ENCODE assay signal across 13 mouse cellular contexts in genomic region chr10:13115030-13115429, GRCm38 (mm10). TPM values are rescaled to one million over a fixed set of nuclear protein-coding genes. Genes with fewer than 3 reads are reported as not detected.
DNase-seq lines count a peak whose midpoint lies in the region; ATAC-seq lines count a peak whose summit lies in the region.
"Had no signal": no experiment of that assay in that cellular context is flagged by ENCODE, and none has a peak within 500 bp of the region (broad histone marks: within the 10 kb centered on the region; RNA-seq: fewer than 3 reads in every experiment).

No protein-coding gene starts in this region.

- H3K36me3 ChIP-seq in forebrain, embryonic 16.5 days (ENCODE audit: control insufficient read depth, insufficient read depth), result no peaks in the 10 kb centered on the region
- H3K36me3 ChIP-seq in midbrain, embryonic 13.5 days, result no peaks in the 10 kb centered on the region

- H3K27me3 ChIP-seq in forebrain, embryonic 16.5 days (replicated peaks; ENCODE audit: control insufficient read depth, insufficient read depth, low read length), result no peaks in the 10 kb centered on the region
- no peaks in the 10 kb centered on the region for H3K27me3 ChIP-seq in midbrain, embryonic 13.5 days
- H3K27me3 ChIP-seq: embryonic facial prominence, embryonic 15.5 days had no signal

- H3K4me2 ChIP-seq in forebrain, embryonic 16.5 days (ENCODE audit: low read length), result no peak overlapping the region
- H3K4me2 ChIP-seq in midbrain, embryonic 13.5 days (replicated peaks), result peak overlapping the region; percentile 15
- H3K4me2 ChIP-seq: embryonic facial prominence, embryonic 15.5 days had no signal

- DNase-seq in frontal cortex, postnatal 36 days (ENCODE audit: low spot score in 2 of 2), result no peak
- DNase-seq in embryo, embryonic 10 days (ENCODE audit: low spot score), result peak; percentile 66
- no peak for DNase-seq in cerebellum, adult 8-10 months
- DNase-seq in ovary, postnatal 10 days (ENCODE audit: low spot score), result no peak
- no peak for DNase-seq in thymus, adult 18-20 months
- DNase-seq: adrenal gland, postnatal 14 days; cerebellum, adult 11-12 months; kidney, adult 9 months; spleen, adult 18-20 months had no signal

- H3K4me3 ChIP-seq in forebrain, embryonic 16.5 days (replicated peaks; ENCODE audit: low read length), result no peak overlapping the region
- H3K4me3 ChIP-seq in midbrain, embryonic 13.5 days (replicated peaks), result no peak overlapping the region
- H3K4me3 ChIP-seq: embryonic facial prominence, embryonic 15.5 days had no signal

- H3K27ac ChIP-seq in forebrain, embryonic 16.5 days (ENCODE audit: low read length), result no peak overlapping the region
- H3K27ac ChIP-seq in midbrain, embryonic 13.5 days, result peak overlapping the region; percentile 83
- H3K27ac ChIP-seq: embryonic facial prominence, embryonic 15.5 days had no signal

- H3K9me3 ChIP-seq in forebrain, embryonic 16.5 days (ENCODE audit: control insufficient read depth, low read length), result no peaks in the 10 kb centered on the region
- no peaks in the 10 kb centered on the region for H3K9me3 ChIP-seq in midbrain, embryonic 13.5 days
- H3K9me3 ChIP-seq: embryonic facial prominence, embryonic 15.5 days had no signal

- 9% methylated on average over 4 of the region's 4 CpGs for WGBS in forebrain, embryonic 16.5 days
- 7% methylated on average over 4 of the region's 4 CpGs for WGBS in midbrain, embryonic 13.5 days

- ATAC-seq in frontal cortex, adult (ENCODE audit: low TSS enrichment), result peak; percentile 50
- peak; percentile 54; the same call in 1 of the 2 replicates for ATAC-seq in forebrain, embryonic 16.5 days
- peak; percentile 90 for ATAC-seq in midbrain, embryonic 13.5 days

- peaks cover 38% of the 10 kb centered on the region for H3K4me1 ChIP-seq in forebrain, embryonic 16.5 days (replicated peaks; ENCODE audit: control insufficient read depth, insufficient read depth, low read length)
- H3K4me1 ChIP-seq in midbrain, embryonic 13.5 days (replicated peaks), result peaks cover 78% of the 10 kb centered on the region

- H3K9ac ChIP-seq in forebrain, embryonic 16.5 days (replicated peaks; ENCODE audit: low read depth, low read length), result no peak overlapping the region
- no peak overlapping the region for H3K9ac ChIP-seq in midbrain, embryonic 13.5 days (replicated peaks)
- H3K9ac ChIP-seq: embryonic facial prominence, embryonic 15.5 days had no signal

RNA-seq across cellular contexts. Expression of gene Plagl1, which starts 54.7 kb away (rescaled TPM):
- polyA plus RNA-seq in forebrain, embryonic 16.5 days (2015; fragmentation: Nextera tagmentation; extraction: Ambion mirVana), result 38.6 and 42.3 TPM in 2 replicates
- 47.0 and 52.0 TPM in 2 replicates for polyA plus RNA-seq in midbrain, embryonic 13.5 days (2015; fragmentation: Nextera tagmentation; extraction: Ambion mirVana)
